Mouse (Mus musculus) retina, postnatal 1 day (tissue): ENCODE results near the gene Tspan9.

Experiments used
- DNase-seq: peaks from one replicate; pipeline ENCODE4 v3.0.0-alpha.2; 2012

Tspan9 gene

DNA sequence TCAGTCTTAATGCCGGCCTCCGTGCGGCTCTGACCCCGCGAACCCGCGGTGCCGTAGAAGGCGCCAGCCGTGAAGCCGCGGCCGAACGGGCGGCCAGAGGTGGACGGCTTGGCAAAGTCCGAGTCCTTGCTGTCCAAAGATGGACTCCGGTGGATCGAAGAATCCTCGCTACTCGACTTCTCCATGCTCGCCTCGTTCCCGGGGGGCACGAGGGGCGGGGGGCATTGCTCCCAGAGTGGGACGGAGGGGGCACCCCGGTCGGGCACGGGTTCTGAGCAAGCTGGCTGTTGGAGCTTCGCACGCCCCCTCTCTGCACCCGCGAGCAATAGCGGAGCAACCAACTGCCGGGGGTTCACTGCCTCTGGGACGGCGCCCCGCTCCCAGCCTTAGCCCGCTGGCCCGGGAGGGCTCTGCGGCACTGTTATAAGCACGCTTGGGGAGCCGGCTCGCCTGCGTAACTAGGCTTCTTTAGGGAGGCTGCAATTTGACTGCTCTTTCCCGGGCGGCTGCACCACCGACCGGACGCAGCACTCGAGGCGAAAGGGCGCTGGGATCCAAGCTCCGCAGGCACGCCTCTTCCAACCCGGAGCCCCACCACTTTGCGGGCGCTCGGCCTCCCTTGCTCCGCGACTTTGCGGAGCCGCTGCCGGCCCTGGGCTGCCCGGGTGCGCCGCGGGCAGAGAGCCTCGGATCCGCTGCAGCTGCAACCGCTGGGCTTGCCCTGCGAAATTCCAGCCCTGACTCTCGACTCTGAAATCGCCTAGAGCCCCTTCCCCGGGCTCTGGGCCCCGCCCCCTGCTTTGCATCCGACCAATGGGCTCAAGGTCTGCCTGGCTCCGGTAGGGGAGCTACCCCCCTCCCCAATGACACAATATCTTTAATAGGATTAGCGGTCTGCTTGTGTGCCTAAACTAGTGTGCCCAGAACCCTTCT, 108.8 kb downstream of the Tspan9 start:
- peak; percentile 95 for DNase-seq

DNA sequence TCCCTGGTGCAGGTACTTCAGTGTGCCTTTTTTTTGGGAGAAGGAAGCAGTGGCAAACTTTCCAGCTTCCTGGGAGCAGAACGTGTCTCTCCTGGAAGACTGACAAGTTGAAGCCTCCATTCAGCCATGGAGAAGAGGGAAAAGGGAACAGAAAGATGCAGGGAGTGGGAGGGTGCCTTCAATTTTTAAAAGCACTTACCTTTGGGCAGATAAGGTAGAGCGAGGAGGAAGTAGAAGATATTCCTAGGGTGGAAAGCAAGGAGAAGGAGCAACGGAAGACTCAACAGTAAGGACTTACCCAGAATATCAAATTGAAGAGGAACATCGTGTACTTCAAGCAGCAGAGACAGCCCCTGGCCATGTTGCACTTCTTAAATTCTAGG, 109.5 kb downstream of the Tspan9 start:
- no peak for DNase-seq

DNA sequence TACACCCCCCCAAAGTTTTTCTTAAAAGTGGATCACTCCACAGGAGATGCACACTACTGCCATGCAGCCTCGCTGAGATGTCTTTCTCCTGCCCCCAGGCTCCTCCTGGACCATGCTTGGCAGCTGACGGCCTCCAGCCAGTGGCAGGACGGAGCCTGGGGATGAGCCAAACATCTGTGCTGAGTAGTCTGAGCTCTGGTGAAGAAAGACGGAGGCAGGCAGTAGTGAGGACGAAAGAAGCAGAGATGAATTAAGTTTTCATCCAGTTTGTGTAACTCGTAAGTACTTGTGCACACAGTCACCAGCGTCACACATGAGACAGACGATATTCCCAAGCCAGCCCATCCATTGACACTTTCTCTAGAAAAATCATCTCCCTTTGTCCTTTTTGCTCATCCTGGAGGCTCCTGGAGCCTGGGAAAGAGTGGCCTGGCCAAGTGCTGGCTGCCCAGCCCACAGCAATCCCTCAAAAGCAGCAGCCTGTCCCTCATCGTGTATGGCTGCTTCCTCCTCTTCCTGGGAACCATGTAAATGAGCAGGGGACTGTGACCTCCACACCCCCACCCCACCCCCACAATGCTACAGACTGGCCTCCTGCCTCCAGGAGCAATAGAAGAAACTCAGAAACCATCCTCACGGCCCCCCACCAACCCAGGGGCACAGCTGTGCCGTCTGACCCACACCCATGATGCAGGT, 110.1 kb downstream of the Tspan9 start:
- no peak for DNase-seq

- peak; percentile 85 for DNase-seq
Observed at GRCm38 (mm10) chr6:128032252-128033171, 110.9 kb downstream of the Tspan9 start.

DNA sequence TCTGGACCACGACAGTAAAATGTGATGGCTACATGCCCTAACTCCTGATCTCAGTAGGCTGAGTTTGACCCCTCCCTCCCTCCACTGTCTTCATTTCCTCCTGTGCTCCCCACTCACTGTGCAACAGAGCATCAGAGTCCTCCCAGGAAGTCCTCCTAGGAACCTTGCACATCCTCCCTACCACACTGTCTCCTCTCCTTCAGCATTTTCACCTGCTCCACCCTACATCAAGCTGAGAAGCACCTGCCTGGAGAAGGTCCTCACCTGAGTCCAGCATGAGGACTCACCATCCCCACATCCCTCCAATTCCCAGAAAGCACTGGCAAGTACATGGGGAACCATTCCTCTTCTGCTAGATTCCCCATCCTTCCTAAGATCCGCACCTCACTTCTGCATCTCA, 111.8 kb downstream of the Tspan9 start:
- DNase-seq: no peak

GRCm38 (mm10) chr6:128031096-128031495, 112.3 kb downstream of the Tspan9 start:
- peak; percentile 66 for DNase-seq

DNA sequence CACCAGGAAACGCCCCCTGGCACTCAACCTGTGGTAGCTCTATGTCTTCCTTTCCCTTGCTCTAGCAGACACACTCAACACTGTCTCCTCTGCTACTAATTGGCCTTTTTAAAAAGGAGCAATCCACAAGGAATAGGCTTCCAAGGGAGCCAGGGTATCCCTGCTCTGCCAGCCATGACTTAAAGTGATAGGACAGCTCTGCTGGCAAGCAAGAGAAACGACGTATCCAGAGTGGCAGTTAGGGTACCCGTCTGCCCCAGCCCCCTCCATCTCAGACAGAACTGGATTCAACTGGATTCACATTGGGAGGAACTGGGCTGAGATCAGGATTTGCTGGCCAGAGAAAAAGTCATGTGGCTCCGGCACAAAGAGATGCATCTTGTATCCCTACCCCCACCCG, 112.9 kb downstream of the Tspan9 start:
- peak; percentile 71 for DNase-seq

DNA sequence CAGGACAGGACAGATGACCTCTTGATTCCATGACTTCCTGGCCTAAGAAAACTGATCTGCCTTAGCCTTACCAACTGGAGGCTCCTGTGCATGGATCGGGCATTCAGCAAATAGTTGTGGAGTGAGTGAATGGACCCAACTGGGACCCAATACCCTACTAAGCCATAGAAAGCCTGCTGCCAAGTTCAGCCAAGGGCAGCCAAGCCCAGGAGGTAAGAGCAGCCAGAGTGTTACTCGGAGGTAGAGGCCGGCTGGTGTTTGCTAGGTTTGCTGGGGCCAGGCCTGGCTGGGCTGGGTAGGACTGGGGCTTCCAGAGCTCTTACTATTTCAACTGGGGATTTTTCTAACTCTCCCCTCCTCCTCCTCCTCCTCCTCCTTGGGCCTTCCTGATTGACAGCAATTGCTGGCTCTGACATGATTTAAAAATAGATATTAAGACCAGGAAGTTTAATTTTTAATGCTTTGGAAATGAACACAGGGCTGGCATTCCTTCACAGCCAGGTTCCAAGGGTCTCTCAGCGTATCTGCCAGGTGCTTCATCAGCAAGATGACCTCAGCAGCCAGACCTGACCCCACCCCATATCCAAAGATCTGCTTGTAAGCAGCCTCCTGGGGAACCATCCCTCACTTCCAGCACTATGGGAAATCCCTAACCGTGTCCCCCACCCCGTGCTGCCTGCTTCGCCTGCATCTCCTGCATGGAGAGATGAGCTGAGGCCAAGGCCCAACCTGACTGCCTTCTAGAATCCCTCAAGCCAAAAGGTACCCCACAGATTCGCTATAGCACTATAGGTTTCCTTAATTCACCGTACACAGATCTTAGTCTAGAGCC, 113.7 kb downstream of the Tspan9 start:
- no peak for DNase-seq

DNA sequence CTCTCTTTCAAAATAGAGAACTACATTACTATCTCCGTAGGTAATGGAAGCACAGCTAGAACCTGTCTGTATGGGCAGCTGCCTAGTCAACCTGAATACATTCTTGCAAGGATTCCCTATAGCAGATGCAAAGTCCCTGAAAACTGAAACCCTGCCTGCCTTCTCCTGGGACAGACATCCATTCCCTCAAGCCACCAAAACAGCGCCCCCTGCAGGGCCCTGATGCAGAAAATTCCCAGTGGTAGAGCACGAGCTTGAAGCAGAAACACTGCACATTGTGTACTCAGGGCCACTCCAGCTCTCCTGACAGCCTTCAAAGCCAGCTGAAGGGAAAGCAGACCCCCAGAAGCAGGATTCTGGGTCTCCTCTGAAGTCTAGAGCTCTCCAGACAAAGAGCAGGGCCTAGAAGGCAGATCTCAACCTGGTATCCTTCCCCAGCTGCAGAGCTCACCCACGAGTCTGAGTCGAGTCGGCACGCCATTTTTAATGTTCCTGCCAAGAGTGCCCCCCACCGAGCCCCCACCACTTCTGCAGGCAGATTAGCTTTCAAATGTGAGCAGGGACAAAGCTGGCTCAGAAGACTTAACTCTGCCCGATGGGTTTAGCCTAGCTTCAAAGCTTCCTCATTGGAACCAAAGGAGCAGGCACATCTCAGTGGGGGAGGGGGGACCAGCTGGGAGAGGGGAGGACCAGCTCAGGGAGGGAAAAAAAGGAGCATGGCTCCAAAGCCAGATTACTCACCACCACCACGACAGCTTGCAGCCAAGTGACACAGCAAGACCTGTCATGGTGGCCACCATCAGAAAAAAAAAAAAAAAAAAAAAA, 115.1 kb downstream of the Tspan9 start:
- peak; percentile 95 for DNase-seq

- no peak for DNase-seq
Observed at GRCm38 (mm10) chr6:128025997-128026396, 117.4 kb downstream of the Tspan9 start.

DNA sequence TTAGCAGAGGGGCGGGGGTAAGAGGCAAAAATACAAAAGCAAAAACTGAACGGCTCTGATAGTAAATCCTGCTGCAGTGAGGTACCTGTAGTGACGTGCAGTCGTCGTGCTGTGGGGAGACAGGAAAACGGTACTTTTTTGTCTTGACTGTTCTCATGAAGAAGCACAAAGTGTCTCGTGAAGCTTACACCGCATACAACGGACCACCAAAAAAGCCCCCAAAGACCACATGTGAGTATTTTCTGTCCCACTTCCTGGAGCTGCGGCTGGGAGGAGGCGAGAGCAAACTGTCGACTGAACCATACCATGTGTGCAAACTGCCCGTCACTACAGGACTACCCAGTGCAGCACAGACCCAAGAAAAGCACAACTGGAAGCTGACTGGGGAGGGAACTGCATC, 117.8 kb downstream of the Tspan9 start:
- DNase-seq: no peak

DNA sequence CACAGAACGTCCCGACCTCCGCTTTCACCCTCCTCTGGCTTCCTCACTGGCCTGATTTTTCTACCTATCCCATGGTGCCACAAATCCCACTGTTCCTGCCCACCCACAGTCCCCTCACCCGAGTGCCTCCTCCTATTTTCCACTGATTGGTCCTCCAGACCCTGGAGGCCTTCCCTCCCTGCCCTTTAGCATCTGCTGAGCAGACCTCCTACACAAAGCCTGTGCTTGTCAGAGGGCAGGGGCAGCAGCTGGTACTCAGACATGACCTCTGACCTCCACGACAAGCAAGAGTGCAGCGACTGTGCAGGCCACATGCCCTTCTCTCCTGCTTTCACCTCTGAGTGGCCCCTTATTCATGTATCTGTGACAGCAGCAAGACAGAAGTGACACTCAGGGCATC, 121.2 kb downstream of the Tspan9 start:
- DNase-seq: peak; percentile 94

GRCm38 (mm10) chr6:128021931-128022202, 121.5 kb downstream of the Tspan9 start:
- no peak for DNase-seq

GRCm38 (mm10) chr6:128021106-128021930, 122.1 kb downstream of the Tspan9 start:
- DNase-seq: peak; percentile 87

- peak; percentile 94 for DNase-seq
Observed at GRCm38 (mm10) chr6:128020521-128021057, 122.8 kb downstream of the Tspan9 start.

DNA sequence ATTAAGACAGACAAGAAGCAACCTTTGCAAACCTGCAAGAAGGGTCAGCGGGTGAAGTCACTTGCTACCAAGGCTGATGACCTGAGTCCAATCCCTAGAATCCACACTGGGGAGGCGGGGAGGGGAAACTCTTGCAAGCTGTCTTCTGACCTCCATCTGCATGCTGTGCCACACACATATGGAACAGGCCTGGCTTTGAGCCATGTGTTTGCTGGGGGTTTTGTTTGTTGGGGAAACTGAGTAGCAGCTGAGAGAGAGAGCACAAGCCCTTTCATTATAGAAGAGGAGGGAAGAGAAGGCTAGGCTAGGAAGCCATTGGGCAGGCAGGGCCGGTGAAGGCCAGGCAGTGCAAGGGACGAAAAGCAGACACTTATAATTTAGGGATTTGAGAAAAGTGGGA, 123.3 kb downstream of the Tspan9 start:
- peak; percentile 86 for DNase-seq

DNA sequence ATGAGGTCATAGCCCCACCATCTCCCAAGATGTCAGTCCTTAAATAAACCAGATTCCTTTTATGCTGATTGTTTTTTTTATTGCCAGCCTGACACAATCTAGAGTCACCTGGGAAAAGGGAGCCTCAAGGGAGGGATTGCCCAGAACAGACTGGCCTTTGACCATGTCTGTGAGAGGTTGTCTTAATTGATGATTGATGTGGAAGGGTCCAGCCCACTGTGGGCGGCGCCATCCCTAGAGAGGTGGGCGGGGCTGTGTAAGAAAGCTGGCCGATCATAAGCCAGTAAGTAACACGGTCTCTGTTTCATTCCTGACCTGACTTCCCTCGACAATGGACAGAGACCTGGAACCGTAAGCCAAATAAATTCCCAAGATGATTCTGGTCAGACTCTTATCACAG, 124.3 kb downstream of the Tspan9 start:
- DNase-seq: no peak

DNA sequence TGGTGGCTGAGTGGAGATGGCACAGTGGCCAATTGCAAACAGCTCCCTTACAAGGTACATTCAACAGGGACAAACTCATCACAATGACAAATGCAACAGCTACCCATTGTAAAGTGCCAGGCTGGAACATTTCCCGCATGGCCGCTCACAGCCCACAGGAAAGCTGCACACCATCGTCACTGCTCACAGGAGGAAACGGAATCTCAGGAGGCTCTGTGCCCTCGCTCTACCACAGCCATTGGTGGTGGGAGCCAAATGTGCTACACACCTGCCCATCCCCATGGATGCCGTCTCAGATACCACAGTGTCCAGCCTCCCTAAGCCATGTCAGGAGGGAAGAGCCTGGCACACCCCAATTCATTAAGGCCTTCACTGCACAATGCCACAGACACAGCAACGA, 128.1 kb downstream of the Tspan9 start:
- no peak for DNase-seq

- DNase-seq: peak; percentile 82
Observed at GRCm38 (mm10) chr6:128011781-128012180, 131.6 kb downstream of the Tspan9 start.

DNA sequence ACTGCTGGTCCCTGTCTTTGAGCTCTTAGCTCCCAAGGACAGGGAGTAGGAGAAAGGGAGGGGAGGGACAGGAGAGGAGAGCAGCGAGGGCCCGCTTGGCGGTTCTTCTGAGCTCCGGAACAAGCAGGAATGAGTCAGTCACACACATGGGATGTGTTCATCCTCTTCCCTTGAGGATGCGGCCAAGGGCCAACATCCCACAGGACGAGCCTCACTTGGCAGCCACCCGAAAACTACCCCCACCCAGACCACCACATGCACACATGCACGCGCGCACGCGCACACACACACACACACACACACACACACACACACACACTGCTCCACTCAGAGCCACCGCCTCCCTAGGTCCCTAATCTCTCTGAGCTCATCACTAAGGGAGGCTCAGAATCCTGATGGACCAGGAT, 132.3 kb downstream of the Tspan9 start:
- no peak for DNase-seq
